Mouse (Mus musculus) kidney, embryonic 16.5 days (tissue): ENCODE results near the gene Epor. TPM values are rescaled to one million over a fixed set of nuclear protein-coding genes. Genes with fewer than 3 reads are reported as not detected.
A peak's percentile ranks its signal among the peaks of the same experiment; 100 is the strongest.

Experiments used
- ATAC-seq: fragments of 200-750 bp; cut with Nextera tagmentation; 2 replicates; pipeline ENCODE4 v1.8.0; 2017; ENCODE audit warnings: moderate TSS enrichment; ENCODE audit not compliant: low FRiP score, low TSS enrichment
- H3K27ac ChIP-seq: fragments of 300-500 bp; sonication (generic); 2 replicates; pipeline ENCODE4 v1.5.1; 2014; ENCODE audit warnings: low read length
- H3K27me3 ChIP-seq: fragments of 300-500 bp; sonication (generic); 2 replicates; pipeline ENCODE4 v1.6.1; 2014; ENCODE audit warnings: low read length, control low read depth, mixed read lengths; ENCODE audit not compliant: insufficient read depth
- H3K36me3 ChIP-seq: fragments of 300-500 bp; sonication (generic); 2 replicates; pipeline ENCODE4 v1.6.1; 2014; ENCODE audit warnings: low read length, control low read depth, mixed read lengths; ENCODE audit not compliant: insufficient read depth
- H3K4me1 ChIP-seq: fragments of 300-500 bp; sonication (generic); 2 replicates; pipeline ENCODE4 v1.6.1; 2014; ENCODE audit warnings: low read length, control low read depth, mixed read lengths; ENCODE audit not compliant: insufficient read depth
- H3K4me2 ChIP-seq: fragments of 300-500 bp; sonication (generic); replicated peaks from 2 replicates; pipeline ENCODE4 v1.6.1; 2014; ENCODE audit warnings: low read depth, low read length
- H3K4me3 ChIP-seq: fragments of 300-500 bp; sonication (generic); 2 replicates; pipeline ENCODE4 v1.5.1; 2014; ENCODE audit warnings: mild to moderate bottlenecking, low read length
- H3K9ac ChIP-seq: fragments of 300-500 bp; sonication (generic); replicated peaks from 2 replicates; pipeline ENCODE4 v1.6.1; 2014; ENCODE audit warnings: low read length
- H3K9me3 ChIP-seq: fragments of 300-500 bp; sonication (generic); 2 replicates; pipeline ENCODE4 v1.6.1; 2016; ENCODE audit warnings: low read length, control low read depth
- WGBS: fragments of 180-500 bp; shearing (Covaris S2); extraction: QIAGEN DNeasy Blood & Tissue Kit; methylation state at CpG from one replicate; pipeline ENCODE4 v1.1.7; 2014; 5-methylcytosine and 5-hydroxymethylcytosine counted together
- polyA plus RNA-seq: library from polyadenylated mRNA; unstranded; fragments of >200 nt; fragmentation: Nextera tagmentation; extraction: Ambion mirVana; gene quantifications from 2 replicates; pipeline ENCODE4 v1.2.1, GENCODE M21; 2015

Gene Epor
- polyA plus RNA-seq, 1 experiment from 2014 or later = 15.7 TPM

DNA sequence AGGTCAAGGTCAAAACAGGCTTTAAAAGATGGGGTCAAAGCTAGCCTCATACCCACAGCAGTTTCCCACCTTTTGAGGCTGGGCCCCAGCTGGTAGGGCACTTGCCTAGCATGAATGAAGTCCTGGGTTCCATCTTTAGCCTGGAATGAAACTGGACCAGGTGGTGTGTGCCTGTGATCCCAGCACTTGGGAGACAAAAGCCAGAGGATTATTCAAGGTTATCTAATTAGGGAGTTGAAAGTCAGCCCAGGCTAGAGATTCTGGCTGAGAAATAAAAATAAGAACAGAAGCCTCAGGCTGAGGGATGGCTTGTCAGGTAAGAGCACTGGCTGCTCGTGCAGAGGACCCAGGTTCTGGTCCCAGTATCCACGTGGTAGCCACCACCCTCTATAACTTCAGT lies 31.3 kb downstream of the Epor start:
- Histone ChIP-seq H3K4me1 (peaks cover 5% of the 10 kb centered on the region), H3K4me3 (no peak overlapping the region), H3K9me3 (no peaks in the 10 kb centered on the region), H3K9ac (no peak overlapping the region), H3K27ac (no peak overlapping the region), H3K27me3 (no peaks in the 10 kb centered on the region), H3K36me3 (no peaks in the 10 kb centered on the region), H3K4me2 (no peak overlapping the region)
- ATAC-seq = no peak
- 80% methylated on average over 2 of the region's 2 CpGs for WGBS

- H3K36me3 ChIP-seq = 0 out of 2 replicates have a peak, but pooled peaks cover 7% of the 10 kb centered on the region
- H3K27me3 ChIP-seq = no peaks in the 10 kb centered on the region
- H3K9ac ChIP-seq = no peak overlapping the region
- no peak overlapping the region for H3K4me2 ChIP-seq
- WGBS = 82% methylated on average over 3 of the region's 3 CpGs
- no peak overlapping the region for H3K27ac ChIP-seq
- H3K9me3 ChIP-seq = no peaks in the 10 kb centered on the region
- H3K4me3 ChIP-seq = no peak overlapping the region
- ATAC-seq = no peak
- peaks cover 18% of the 10 kb centered on the region for H3K4me1 ChIP-seq
Measured at GRCm38 (mm10) chr9:21929208-21929607, 34.1 kb downstream of the Epor start.

GRCm38 (mm10) chr9:21927208-21927753 lies 36.0 kb downstream of the Epor start, which contains the start of the genes Ccdc159 and Tmem205:
Gene Ccdc159, plus strand, starts transcription at chr9:21927471.
Gene Tmem205, minus strand, starts transcription at chr9:21927556.
- Histone ChIP-seq H3K4me1 (peaks cover 28% of the 10 kb centered on the region), H3K36me3 (0 out of 2 replicates have a peak, but pooled peaks cover 9% of the 10 kb centered on the region), H3K9me3 (no peaks in the 10 kb centered on the region), H3K27ac (peak within 1 kb of the TSS; percentile 35), H3K9ac (peak within 1 kb of the TSS; percentile 70), H3K4me2 (peak within 1 kb of the TSS; percentile 64), H3K27me3 (no peaks in the 10 kb centered on the region), H3K4me3 (peak within 1 kb of the TSS; percentile 60)
- peak; percentile 99 for ATAC-seq
- 0% methylated on average over 28 of the region's 28 CpGs for WGBS

- 0 out of 2 replicates have a peak, but pooled peaks cover 9% of the 10 kb centered on the region for H3K36me3 ChIP-seq
- H3K4me2 ChIP-seq = peak overlapping the region; percentile 64
- no peak for ATAC-seq
- H3K9ac ChIP-seq = peak overlapping the region; percentile 70
- H3K9me3 ChIP-seq = no peaks in the 10 kb centered on the region
- H3K27ac ChIP-seq = peak overlapping the region; percentile 26; the same call in 1 of the 2 replicates
- peak overlapping the region; percentile 60 for H3K4me3 ChIP-seq
- peaks cover 28% of the 10 kb centered on the region for H3K4me1 ChIP-seq
- 0% methylated on average over 6 of the region's 6 CpGs for WGBS
- H3K27me3 ChIP-seq = no peaks in the 10 kb centered on the region
Measured at GRCm38 (mm10) chr9:21926784-21927183, 36.5 kb downstream of the Epor start.

DNA sequence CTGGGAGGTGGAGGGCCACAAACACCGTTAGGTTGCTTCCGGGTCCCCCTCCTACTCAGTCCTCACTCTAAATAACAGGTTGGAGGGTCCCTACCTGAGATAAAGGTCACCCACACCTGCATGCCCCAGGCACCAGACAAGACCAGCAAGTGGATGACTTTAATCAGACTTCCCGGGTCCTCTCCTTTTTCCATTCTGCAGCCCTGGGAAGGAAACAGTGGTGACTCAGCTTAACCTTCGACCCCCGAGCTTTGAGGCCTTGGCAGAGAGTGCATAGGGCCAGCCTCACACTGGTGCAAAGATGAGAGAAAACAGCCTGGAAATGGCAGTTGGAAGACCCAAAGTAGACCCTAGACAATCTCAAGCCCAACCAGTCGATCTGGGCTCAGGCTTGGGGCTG lies 37.2 kb downstream of the Epor start:
- Histone ChIP-seq H3K27me3 (no peaks in the 10 kb centered on the region), H3K36me3 (0 out of 2 replicates have a peak, but pooled peaks cover 9% of the 10 kb centered on the region), H3K27ac (no peak overlapping the region), H3K9ac (peak overlapping the region; percentile 70), H3K4me1 (peaks cover 28% of the 10 kb centered on the region), H3K9me3 (no peaks in the 10 kb centered on the region), H3K4me2 (peak overlapping the region; percentile 64), H3K4me3 (peak overlapping the region; percentile 60)
- ATAC-seq = no peak
- 77% methylated on average over 6 of the region's 6 CpGs for WGBS

DNA sequence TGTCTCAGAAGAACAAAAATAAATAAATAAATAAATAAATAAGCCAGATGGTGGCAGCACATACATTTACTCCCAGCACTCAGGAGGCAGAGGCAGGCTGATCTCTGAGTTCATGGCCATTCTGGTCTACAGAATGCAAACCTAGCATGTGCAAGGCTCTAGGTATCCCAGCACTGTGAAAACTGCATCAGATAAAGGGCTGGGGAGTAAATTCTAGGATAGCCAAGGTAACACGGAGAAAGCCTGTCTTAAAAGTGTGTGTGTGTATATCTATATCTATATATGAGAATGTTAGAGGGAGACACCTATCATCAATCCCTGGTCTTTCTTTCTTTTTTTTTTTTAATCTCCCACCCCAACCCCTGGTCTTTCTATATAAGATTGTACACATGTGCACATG lies 37.8 kb downstream of the Epor start:
- Histone ChIP-seq H3K36me3 (0 out of 2 replicates have a peak, but pooled peaks cover 9% of the 10 kb centered on the region), H3K4me1 (peaks cover 28% of the 10 kb centered on the region), H3K4me3 (no peak overlapping the region), H3K27me3 (no peaks in the 10 kb centered on the region), H3K9me3 (no peaks in the 10 kb centered on the region), H3K4me2 (no peak overlapping the region), H3K27ac (no peak overlapping the region), H3K9ac (no peak overlapping the region)
- ATAC-seq = no peak
- 100% methylated on average over 1 of the region's 1 CpGs for WGBS

- Histone ChIP-seq H3K36me3 (0 out of 2 replicates have a peak, but pooled peaks cover 9% of the 10 kb centered on the region), H3K4me3 (no peak overlapping the region), H3K9me3 (no peaks in the 10 kb centered on the region), H3K27me3 (no peaks in the 10 kb centered on the region), H3K4me1 (peaks cover 28% of the 10 kb centered on the region), H3K27ac (no peak overlapping the region), H3K4me2 (no peak overlapping the region), H3K9ac (no peak overlapping the region)
- WGBS = 87% methylated on average over 3 of the region's 3 CpGs
- no peak for ATAC-seq
Measured at GRCm38 (mm10) chr9:21925034-21925433, 38.3 kb downstream of the Epor start.

DNA sequence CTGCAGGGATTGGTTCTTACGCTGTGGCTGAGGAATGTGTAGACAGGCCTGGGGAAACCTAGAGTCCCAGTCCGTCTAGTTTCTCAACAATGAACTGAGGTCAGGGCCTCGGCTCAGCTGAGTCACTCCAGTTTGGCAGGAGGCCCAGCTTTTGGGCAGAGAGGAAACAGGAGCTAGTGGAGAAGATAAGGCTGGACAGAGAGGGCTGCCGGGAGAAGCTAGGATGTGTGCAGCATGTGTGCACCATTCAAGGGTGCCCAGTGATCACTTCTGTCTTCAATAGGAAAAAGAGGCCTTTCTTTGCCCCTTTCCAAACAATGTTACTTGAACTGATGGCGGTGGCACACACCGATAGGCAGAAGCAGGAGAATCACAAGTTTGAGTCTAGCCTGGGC lies 39.2 kb downstream of the Epor start:
- ATAC-seq = peak; percentile 33; the same call in 1 of the 2 replicates
- 0 out of 2 replicates have a peak, but pooled peaks cover 9% of the 10 kb centered on the region for H3K36me3 ChIP-seq

GRCm38 (mm10) chr9:21923490-21924098 lies 39.7 kb downstream of the Epor start:
- no peaks in the 10 kb centered on the region for H3K9me3 ChIP-seq
- ATAC-seq = no peak
- H3K27me3 ChIP-seq = no peaks in the 10 kb centered on the region
- peaks cover 28% of the 10 kb centered on the region for H3K4me1 ChIP-seq
- H3K4me3 ChIP-seq = no peak overlapping the region
- 0 out of 2 replicates have a peak, but pooled peaks cover 9% of the 10 kb centered on the region for H3K36me3 ChIP-seq
- H3K4me2 ChIP-seq = no peak overlapping the region
- H3K27ac ChIP-seq = peak overlapping the region; percentile 70; the same call in 1 of the 2 replicates
- no peak overlapping the region for H3K9ac ChIP-seq
- WGBS = 42% methylated on average over 3 of the region's 3 CpGs

More for the DNA sequence above, 39.2 kb downstream of the Epor start:
- Histone ChIP-seq H3K9me3 (no peaks in the 10 kb centered on the region), H3K4me3 (no peak overlapping the region), H3K27ac (peak overlapping the region; percentile 70; the same call in 1 of the 2 replicates), H3K4me2 (no peak overlapping the region), H3K9ac (no peak overlapping the region), H3K27me3 (no peaks in the 10 kb centered on the region), H3K4me1 (peaks cover 28% of the 10 kb centered on the region)
- 58% methylated on average over 6 of the region's 6 CpGs for WGBS

GRCm38 (mm10) chr9:21923036-21923435 lies 40.3 kb downstream of the Epor start:
- no peak overlapping the region for H3K4me2 ChIP-seq
- H3K36me3 ChIP-seq = 0 out of 2 replicates have a peak, but pooled peaks cover 9% of the 10 kb centered on the region
- no peak overlapping the region for H3K9ac ChIP-seq
- 92% methylated on average over 4 of the region's 4 CpGs for WGBS
- no peak overlapping the region for H3K4me3 ChIP-seq
- H3K27ac ChIP-seq = no peak overlapping the region; the same call in 1 of the 2 replicates
- H3K9me3 ChIP-seq = no peaks in the 10 kb centered on the region
- no peaks in the 10 kb centered on the region for H3K27me3 ChIP-seq
- H3K4me1 ChIP-seq = peaks cover 31% of the 10 kb centered on the region
- no peak for ATAC-seq
